Mouse (Mus musculus): Measurements from ENCODE around the gene Pi16. TPM values are rescaled to one million over a fixed set of nuclear protein-coding genes. Genes with fewer than 3 reads are reported as not detected.

Pi16 gene
- polyA plus RNA-seq, 1 experiment = 7.1 TPM

DNA sequence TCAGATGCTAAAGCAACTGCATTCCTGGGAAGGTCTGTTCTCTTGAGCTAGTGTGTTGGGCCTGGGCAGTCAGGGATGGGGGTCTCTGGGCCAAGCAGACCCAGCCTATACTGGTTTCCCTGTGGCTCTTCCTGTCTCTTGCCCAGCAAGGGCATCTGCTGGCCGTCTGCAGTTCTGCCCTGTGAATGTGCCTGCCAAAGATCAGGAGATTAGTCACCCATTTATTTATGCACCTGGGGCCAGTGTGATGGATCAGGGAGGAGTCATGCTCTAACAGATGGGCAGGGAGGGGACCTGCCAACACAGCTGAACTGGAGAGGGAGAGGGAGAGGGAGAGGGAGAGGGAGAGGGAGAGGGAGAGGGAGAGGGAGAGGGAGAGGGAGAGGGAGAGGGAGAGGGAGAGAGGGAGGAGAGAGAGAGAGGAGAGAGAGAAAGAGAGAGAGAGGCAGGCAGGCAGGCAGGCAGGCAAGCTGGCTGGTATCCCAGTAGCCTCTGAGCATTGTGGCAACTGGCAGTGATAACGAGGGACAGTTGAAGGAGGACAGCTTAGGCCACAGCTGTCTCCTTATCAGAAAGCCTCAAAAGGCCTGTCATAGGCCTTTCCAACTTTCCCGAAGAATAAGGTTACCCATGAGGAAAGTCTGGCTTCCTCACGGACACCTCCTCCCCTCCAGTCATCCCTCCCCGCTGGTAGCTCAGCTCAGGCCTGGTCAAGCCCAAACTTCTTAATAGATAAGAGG is 13.4 kb downstream of the Pi16 start:
- Histone ChIP-seq H3ac (ENCODE audit: control insufficient read depth, insufficient read length) (no peak overlapping the region), H3K4me2 (ENCODE audit: low read depth) (peak overlapping the region; percentile 63), H3K4me3 (no peak overlapping the region), H3K27me3 (ENCODE audit: control insufficient read depth, insufficient read depth, insufficient read length) (no peaks in the 10 kb centered on the region), H3K36me3 (ENCODE audit: control insufficient read depth, insufficient read depth) (peaks cover 13% of the 10 kb centered on the region), H3K79me2 (ENCODE audit: control insufficient read depth, insufficient read depth) (no peaks in the 10 kb centered on the region)
- TF ChIP-seq SRF (IDR thresholded peaks at IDR 0.05; ENCODE audit: control insufficient read depth, insufficient read length, low read depth) (no peak), REST (IDR thresholded peaks at IDR 0.05; ENCODE audit: insufficient read depth, insufficient read length) (no peak), CEBPB (IDR thresholded peaks at IDR 0.05; ENCODE audit: insufficient read depth, poor library complexity, severe bottlenecking) (no peak), MYOD1 (IDR thresholded peaks at IDR 0.05; ENCODE audit: control insufficient read depth in 1 of 3, insufficient read length in 2 of 3, low read depth in 2 of 3) (peak; percentile 78 to 84 (median 79)), E2F4 (IDR thresholded peaks at IDR 0.05; ENCODE audit: insufficient read depth) (no peak), MYOG (IDR thresholded peaks at IDR 0.05; ENCODE audit: control insufficient read depth in 1 of 3, insufficient read depth in 1 of 3, insufficient read length in 2 of 3, low read depth in 2 of 3) (peak; percentile 81 to 85 (median 82)), TCF3 (IDR thresholded peaks at IDR 0.05; ENCODE audit: insufficient read length, low read depth) (peak; percentile 76), POLR2AphosphoS2 (IDR thresholded peaks at IDR 0.05; ENCODE audit: insufficient read length, low read depth) (no peak), POLR2A (IDR thresholded peaks at IDR 0.05; ENCODE audit: insufficient read length, low read depth) (no peak), TCF12 (IDR thresholded peaks at IDR 0.05; ENCODE audit: insufficient read depth, poor library complexity, severe bottlenecking) (peak; percentile 85), MAX (IDR thresholded peaks at IDR 0.05; ENCODE audit: low read depth) (no peak), USF1 (IDR thresholded peaks at IDR 0.05; ENCODE audit: low read depth) (no peak)

DNA sequence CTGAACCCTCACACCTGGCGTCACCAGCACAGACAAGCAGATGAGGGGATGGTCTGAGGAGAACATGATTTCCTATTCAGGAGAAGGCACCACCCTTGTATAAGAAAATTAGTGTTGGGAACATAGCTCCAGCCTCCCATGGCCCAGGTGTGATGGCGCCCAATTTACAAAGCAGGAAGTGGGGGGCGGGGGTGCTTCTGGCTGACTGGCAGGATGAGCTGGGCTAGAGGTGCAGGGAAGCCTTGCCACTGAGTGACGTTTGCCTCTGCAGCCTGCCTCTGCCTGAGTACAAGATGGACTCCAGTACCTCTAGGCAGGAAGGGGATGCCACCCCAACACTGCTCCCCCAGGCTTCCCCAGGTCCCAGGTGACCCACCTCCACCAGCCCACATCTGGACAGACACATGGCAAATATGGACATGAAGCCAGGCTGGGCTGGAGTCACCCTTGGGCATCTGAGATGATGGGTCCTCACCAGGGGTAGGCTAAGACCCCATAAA is 14.8 kb downstream of the Pi16 start:
- Histone ChIP-seq H3K4me2 (ENCODE audit: low read depth) (peak overlapping the region; percentile 63), H3K4me3 (no peak overlapping the region), H3K27me3 (ENCODE audit: control insufficient read depth, insufficient read depth, insufficient read length) (no peaks in the 10 kb centered on the region), H3ac (ENCODE audit: control insufficient read depth, insufficient read length) (no peak overlapping the region), H3K36me3 (ENCODE audit: control insufficient read depth, insufficient read depth) (peaks cover 15% of the 10 kb centered on the region), H3K79me2 (ENCODE audit: control insufficient read depth, insufficient read depth) (no peaks in the 10 kb centered on the region)
- no peak for TF ChIP-seq POLR2A (IDR thresholded peaks at IDR 0.05; ENCODE audit: insufficient read length, low read depth)
- TF ChIP-seq MYOG (IDR thresholded peaks at IDR 0.05; ENCODE audit: control insufficient read depth in 1 of 3, insufficient read depth in 1 of 3, insufficient read length in 2 of 3, low read depth in 2 of 3) = no peak
- no peak for TF ChIP-seq MYOD1 (IDR thresholded peaks at IDR 0.05; ENCODE audit: control insufficient read depth in 1 of 3, insufficient read length in 2 of 3, low read depth in 2 of 3)
- TF ChIP-seq TCF3 (IDR thresholded peaks at IDR 0.05; ENCODE audit: insufficient read length, low read depth) = no peak
- no peak for TF ChIP-seq POLR2AphosphoS2 (IDR thresholded peaks at IDR 0.05; ENCODE audit: insufficient read length, low read depth)
- TF ChIP-seq CEBPB (IDR thresholded peaks at IDR 0.05; ENCODE audit: insufficient read depth, poor library complexity, severe bottlenecking) = no peak
- TF ChIP-seq REST (IDR thresholded peaks at IDR 0.05; ENCODE audit: insufficient read depth, insufficient read length) = no peak
- TF ChIP-seq MAX (IDR thresholded peaks at IDR 0.05; ENCODE audit: low read depth) = no peak
- no peak for TF ChIP-seq TCF12 (IDR thresholded peaks at IDR 0.05; ENCODE audit: insufficient read depth, poor library complexity, severe bottlenecking)
- TF ChIP-seq USF1 (IDR thresholded peaks at IDR 0.05; ENCODE audit: low read depth) = no peak
- no peak for TF ChIP-seq E2F4 (IDR thresholded peaks at IDR 0.05; ENCODE audit: insufficient read depth)
- TF ChIP-seq SRF (IDR thresholded peaks at IDR 0.05; ENCODE audit: control insufficient read depth, insufficient read length, low read depth) = no peak

DNA sequence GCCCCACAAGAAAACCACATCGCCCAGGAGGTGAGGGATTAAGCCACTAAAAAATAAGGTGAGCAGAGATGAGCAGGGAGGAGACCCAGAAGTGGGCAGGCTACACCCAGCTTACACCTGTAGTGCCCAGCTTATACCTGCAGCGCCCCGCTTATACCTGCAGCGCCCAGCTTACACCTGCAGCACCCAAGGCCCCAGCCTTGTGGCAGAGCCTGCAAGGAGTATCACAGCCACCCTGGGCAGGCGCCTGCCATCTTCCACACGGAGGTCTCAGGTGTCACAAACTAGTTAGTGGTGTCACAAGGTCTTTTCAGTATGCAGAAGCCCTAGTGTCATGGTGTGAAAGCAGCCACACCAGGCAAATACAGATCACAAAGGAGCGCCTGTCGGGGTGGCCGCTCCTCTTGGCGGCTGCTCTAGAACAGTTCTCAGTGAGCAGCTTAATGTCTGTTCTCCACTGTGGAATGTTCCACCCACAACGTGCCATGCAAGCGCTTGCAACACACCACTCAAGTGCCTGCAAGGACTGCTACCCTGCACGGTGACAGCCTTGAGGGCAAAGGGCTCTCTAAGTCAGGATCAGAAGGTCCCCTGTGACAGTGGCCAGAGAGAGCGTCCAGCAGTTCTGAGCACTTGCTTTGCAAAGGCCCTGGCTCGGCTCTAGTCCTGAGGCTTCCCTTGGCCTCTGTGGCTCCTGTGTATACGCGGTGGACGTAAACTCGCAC is 18.9 kb downstream of the Pi16 start:
- H3K79me2 ChIP-seq (ENCODE audit: control insufficient read depth, insufficient read depth) = no peaks in the 10 kb centered on the region
- H3ac ChIP-seq (ENCODE audit: control insufficient read depth, insufficient read length) = no peak overlapping the region
- no peaks in the 10 kb centered on the region for H3K27me3 ChIP-seq (ENCODE audit: control insufficient read depth, insufficient read depth, insufficient read length)
- no peak overlapping the region for H3K4me3 ChIP-seq
- no peak for TF ChIP-seq MAX (IDR thresholded peaks at IDR 0.05; ENCODE audit: low read depth)
- peaks cover 35% of the 10 kb centered on the region for H3K36me3 ChIP-seq (ENCODE audit: control insufficient read depth, insufficient read depth)
- no peak overlapping the region for H3K4me2 ChIP-seq (ENCODE audit: low read depth)

DNA sequence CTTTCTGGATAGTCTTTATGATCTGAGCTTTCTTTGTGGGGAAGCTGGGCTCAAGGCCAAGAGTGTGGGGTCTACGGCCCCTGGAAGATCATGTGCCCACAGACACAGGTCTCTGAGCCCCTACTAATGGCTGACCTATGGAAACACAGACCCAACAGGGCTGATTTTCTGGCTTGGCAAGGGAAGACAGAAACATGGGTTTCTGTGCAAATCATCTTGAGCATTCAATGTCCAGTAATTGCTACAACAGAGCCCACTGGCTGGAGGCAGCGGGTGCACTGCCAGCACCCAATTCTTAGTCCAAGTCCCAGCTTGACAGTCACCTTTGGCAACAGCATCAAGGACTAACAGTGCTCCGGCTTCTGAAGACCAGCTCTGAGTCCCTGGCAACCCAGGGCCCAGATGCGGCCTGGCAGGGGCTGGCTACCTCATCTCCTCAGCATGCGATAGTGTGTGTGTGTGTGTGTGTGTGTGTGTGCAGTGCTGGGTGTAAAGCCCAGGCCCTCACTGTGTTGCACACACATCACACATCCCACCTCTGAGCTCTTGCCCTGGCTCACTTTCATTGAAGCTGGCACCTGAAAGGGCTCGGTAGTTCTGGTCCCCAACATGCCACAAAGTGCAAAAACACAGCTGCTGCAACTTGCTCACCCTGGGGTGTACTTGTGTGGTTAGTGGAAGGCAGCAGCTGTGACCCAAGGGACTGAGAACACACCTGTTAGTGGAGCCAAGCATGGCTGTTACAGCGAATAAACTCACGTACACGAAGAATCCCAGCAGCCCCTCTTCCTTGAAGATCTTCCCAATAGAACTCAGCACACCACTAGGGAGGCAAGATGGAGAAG is 20.7 kb downstream of the Pi16 start:
- Histone ChIP-seq H3K27me3 (ENCODE audit: control insufficient read depth, insufficient read depth, insufficient read length) (no peaks in the 10 kb centered on the region), H3ac (ENCODE audit: control insufficient read depth, insufficient read length) (no peak overlapping the region), H3K4me3 (no peak overlapping the region), H3K4me2 (ENCODE audit: low read depth) (no peak overlapping the region), H3K79me2 (ENCODE audit: control insufficient read depth, insufficient read depth) (no peaks in the 10 kb centered on the region), H3K36me3 (ENCODE audit: control insufficient read depth, insufficient read depth) (peaks cover 28% of the 10 kb centered on the region)
- TF ChIP-seq TCF3 (IDR thresholded peaks at IDR 0.05; ENCODE audit: insufficient read length, low read depth) = peak; percentile 71
- TF ChIP-seq MYOG (IDR thresholded peaks at IDR 0.05; ENCODE audit: control insufficient read depth in 1 of 3, insufficient read depth in 1 of 3, insufficient read length in 2 of 3, low read depth in 2 of 3) = peak; percentile 42 to 95 (median 82)
- no peak for TF ChIP-seq REST (IDR thresholded peaks at IDR 0.05; ENCODE audit: insufficient read depth, insufficient read length)
- peak in 2 of 3 experiments; percentile 84 to 92 for TF ChIP-seq MYOD1 (IDR thresholded peaks at IDR 0.05; ENCODE audit: control insufficient read depth in 1 of 3, insufficient read length in 2 of 3, low read depth in 2 of 3)
- TF ChIP-seq TCF12 (IDR thresholded peaks at IDR 0.05; ENCODE audit: insufficient read depth, poor library complexity, severe bottlenecking) = peak; percentile 49

Data from myocyte (in vitro differentiated cells).